Mouse (Mus musculus): ENCODE measurements around the gene Pth.
A peak's percentile ranks its signal among the peaks of the same experiment; 100 is the strongest.

- peak; percentile 99 for TF ChIP-seq CHD2 (IDR thresholded peaks at IDR 0.05; ENCODE audit: low read depth, low read length)
- no peak for TF ChIP-seq ZC3H11A (IDR thresholded peaks at IDR 0.05; ENCODE audit: borderline replicate concordance, low read depth, low read length)
- TF ChIP-seq ZNF384 (IDR thresholded peaks at IDR 0.05; ENCODE audit: low read depth, low read length), result no peak
- no peak for TF ChIP-seq HCFC1 (IDR thresholded peaks at IDR 0.05; ENCODE audit: borderline replicate concordance, insufficient read depth, low read length)
These were observed 19.4 kb downstream of the Pth start, which contains the start of gene Btbd10 for GRCm38 (mm10) chr7:113368746-113369619.

Measured in ES-E14 (cell line).